Mouse (Mus musculus): Measurements from ENCODE around the gene Scarf2. TPM values are rescaled to one million over a fixed set of nuclear protein-coding genes. Genes with fewer than 3 reads are reported as not detected.

The Scarf2 gene
- polyA plus RNA-seq, 1 experiment from 2014 or later = 4.4 TPM

DNA sequence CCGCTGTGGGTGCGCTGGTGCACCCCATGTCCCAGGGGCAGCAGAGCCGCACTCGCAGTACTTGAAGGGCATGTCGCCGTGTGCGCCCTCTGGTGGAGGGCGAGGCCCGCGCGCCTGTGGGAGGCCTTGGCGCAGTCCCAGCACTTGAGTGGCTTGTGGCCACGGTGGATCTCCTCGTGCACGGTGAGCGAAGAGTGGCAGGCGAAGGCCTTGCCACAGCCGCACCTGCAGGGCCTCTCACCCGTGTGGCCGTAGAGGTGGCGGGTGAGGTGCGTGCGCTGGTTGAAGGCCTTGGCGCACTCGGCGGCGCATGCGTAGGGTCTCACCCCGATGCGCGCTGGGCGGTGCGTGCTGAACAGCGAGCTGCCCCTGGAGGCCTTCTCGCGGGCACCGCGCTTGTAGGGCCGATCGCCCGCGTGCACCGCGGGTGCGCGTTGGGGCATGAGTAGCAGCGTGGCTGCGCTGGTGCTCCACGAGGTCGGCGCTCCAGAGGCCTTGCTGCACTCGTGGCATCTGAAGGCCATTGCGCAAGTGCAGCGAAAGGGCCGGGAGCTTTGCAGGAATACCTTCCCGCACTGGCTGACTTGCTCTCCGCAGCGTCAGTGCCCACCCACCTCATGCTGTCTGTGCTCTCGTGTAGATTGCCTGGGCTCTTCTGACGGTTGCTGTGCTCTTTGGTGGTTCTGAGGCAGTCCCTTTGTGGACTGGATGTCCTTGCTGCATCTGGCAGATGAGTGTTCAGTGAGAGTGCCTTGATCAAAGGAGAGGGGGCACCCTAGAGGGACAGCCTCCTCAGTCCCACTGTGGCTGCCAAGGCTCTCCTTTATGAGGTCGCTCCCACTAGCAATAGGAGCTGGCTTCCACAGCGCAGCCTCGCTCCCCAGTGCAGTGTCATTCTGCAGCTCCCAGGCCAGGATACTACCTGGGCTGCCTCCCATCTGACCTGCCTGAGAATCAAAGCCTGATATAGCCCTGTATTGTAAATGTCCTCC, 18.6 kb downstream of the Scarf2 start:
- Histone ChIP-seq H3K36me3 (ENCODE audit: control insufficient read depth, insufficient read depth, low read length) (no peaks in the 10 kb centered on the region), H3K27me3 (replicated peaks; ENCODE audit: control insufficient read depth, insufficient read depth, low read length) (no peaks in the 10 kb centered on the region; the same call in none of the 2 replicates), H3K4me1 (ENCODE audit: control insufficient read depth, insufficient read depth, low read length) (peaks cover 11% of the 10 kb centered on the region), H3K4me3 (ENCODE audit: low read length) (peak overlapping the region; percentile 60), H3K9me3 (ENCODE audit: control insufficient read depth, low read length) (no peaks in the 10 kb centered on the region), H3K27ac (ENCODE audit: low read length) (0 out of 2 replicates have a peak overlapping the region, but pooled peaks have one; percentile 6), H3K4me2 (ENCODE audit: low read depth, low read length) (peak overlapping the region; percentile 96), H3K9ac (ENCODE audit: low read depth, low read length) (peak overlapping the region; percentile 75)
- peak; percentile 90 for ATAC-seq
- 3% methylated on average over 63 of the region's 63 CpGs for WGBS

DNA sequence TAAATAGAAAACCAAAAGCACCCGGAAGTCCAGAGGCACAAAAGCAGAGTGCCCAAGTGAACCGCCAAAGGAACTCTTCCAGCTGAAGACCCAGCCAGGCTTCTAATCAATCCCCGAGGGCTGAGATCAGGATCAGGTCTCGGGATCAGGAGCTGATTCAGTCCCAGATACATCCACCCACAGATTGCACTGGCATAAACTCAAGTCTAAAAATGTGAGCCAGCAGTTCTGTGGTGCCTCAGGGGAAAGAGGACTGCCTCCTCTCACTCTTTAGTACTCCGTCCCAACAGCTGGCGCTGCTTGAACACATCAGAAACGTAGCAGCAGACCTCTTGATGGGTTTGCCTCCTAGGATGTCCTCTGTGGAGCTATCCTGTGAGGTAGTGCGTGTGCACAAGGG, 19.4 kb downstream of the Scarf2 start:
- Histone ChIP-seq H3K4me1 (ENCODE audit: control insufficient read depth, insufficient read depth, low read length) (peaks cover 11% of the 10 kb centered on the region), H3K27ac (ENCODE audit: low read length) (no peak overlapping the region), H3K4me2 (ENCODE audit: low read depth, low read length) (no peak overlapping the region), H3K27me3 (replicated peaks; ENCODE audit: control insufficient read depth, insufficient read depth, low read length) (no peaks in the 10 kb centered on the region; the same call in none of the 2 replicates), H3K9ac (ENCODE audit: low read depth, low read length) (no peak overlapping the region), H3K9me3 (ENCODE audit: control insufficient read depth, low read length) (no peaks in the 10 kb centered on the region), H3K4me3 (ENCODE audit: low read length) (no peak overlapping the region), H3K36me3 (ENCODE audit: control insufficient read depth, insufficient read depth, low read length) (no peaks in the 10 kb centered on the region)
- 87% methylated on average over 8 of the region's 8 CpGs for WGBS
- ATAC-seq = no peak

GRCm38 (mm10) chr16:17826500-17826899, 29.4 kb downstream of the Scarf2 start:
- Histone ChIP-seq H3K4me3 (ENCODE audit: low read length) (no peak overlapping the region), H3K27me3 (replicated peaks; ENCODE audit: control insufficient read depth, insufficient read depth, low read length) (peaks cover 8% of the 10 kb centered on the region), H3K9me3 (ENCODE audit: control insufficient read depth, low read length) (no peaks in the 10 kb centered on the region), H3K36me3 (ENCODE audit: control insufficient read depth, insufficient read depth, low read length) (no peaks in the 10 kb centered on the region), H3K9ac (ENCODE audit: low read depth, low read length) (no peak overlapping the region), H3K27ac (ENCODE audit: low read length) (no peak overlapping the region), H3K4me2 (ENCODE audit: low read depth, low read length) (no peak overlapping the region), H3K4me1 (ENCODE audit: control insufficient read depth, insufficient read depth, low read length) (no peaks in the 10 kb centered on the region)
- 76% methylated on average over 2 of the region's 2 CpGs for WGBS
- no peak for ATAC-seq

DNA sequence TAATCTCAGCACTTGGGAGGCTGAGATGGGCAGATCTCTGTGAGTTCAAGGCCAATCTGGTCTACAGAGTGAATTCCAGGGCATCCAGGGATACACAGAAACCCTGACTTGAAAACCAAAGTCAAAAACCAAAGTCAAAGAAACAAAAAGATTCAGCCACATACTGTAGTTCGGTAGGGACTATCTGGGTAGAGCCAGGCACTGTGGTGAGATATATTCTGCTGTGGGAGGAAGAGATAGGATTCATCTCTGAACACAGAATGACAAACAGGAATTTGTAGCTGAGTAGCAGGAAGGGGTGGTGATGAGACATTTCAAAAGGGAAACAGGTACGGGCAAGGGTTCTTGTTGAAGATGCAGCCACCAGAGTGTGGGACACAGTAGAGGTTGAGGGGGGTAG, 31.1 kb downstream of the Scarf2 start:
- Histone ChIP-seq H3K9ac (ENCODE audit: low read depth, low read length) (no peak overlapping the region), H3K4me3 (ENCODE audit: low read length) (no peak overlapping the region), H3K4me1 (ENCODE audit: control insufficient read depth, insufficient read depth, low read length) (peaks cover 4% of the 10 kb centered on the region), H3K36me3 (ENCODE audit: control insufficient read depth, insufficient read depth, low read length) (no peaks in the 10 kb centered on the region), H3K27me3 (replicated peaks; ENCODE audit: control insufficient read depth, insufficient read depth, low read length) (peaks cover 25% of the 10 kb centered on the region), H3K4me2 (ENCODE audit: low read depth, low read length) (no peak overlapping the region), H3K9me3 (ENCODE audit: control insufficient read depth, low read length) (no peaks in the 10 kb centered on the region), H3K27ac (ENCODE audit: low read length) (no peak overlapping the region)
- ATAC-seq = no peak
- 84% methylated on average over 2 of the region's 2 CpGs for WGBS

DNA sequence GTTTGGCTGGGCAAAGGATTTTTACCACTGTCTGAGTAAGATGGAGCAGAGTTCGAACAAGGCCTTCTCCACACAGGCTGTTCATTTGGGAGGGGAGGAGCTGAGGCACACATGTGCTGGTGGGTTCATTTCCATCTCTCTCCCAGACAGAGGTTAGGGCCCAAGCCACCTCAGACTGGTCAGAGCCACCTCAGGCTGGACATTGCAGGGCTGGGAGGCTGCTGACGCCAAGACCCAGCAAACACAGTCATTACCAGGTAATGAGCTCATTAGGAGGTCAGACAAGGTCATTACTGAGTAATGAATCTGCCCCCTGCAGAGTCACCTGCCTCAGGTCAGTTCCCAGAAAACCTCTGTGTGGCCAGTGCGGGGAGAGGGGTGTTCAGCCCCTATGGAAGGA, 31.8 kb downstream of the Scarf2 start:
- Histone ChIP-seq H3K27me3 (replicated peaks; ENCODE audit: control insufficient read depth, insufficient read depth, low read length) (peaks cover 31% of the 10 kb centered on the region), H3K4me1 (ENCODE audit: control insufficient read depth, insufficient read depth, low read length) (peaks cover 7% of the 10 kb centered on the region), H3K27ac (ENCODE audit: low read length) (no peak overlapping the region), H3K9ac (ENCODE audit: low read depth, low read length) (no peak overlapping the region), H3K9me3 (ENCODE audit: control insufficient read depth, low read length) (no peaks in the 10 kb centered on the region), H3K36me3 (ENCODE audit: control insufficient read depth, insufficient read depth, low read length) (no peaks in the 10 kb centered on the region), H3K4me2 (ENCODE audit: low read depth, low read length) (no peak overlapping the region), H3K4me3 (ENCODE audit: low read length) (no peak overlapping the region)
- 76% methylated on average over 3 of the region's 3 CpGs for WGBS
- ATAC-seq = no peak

- Histone ChIP-seq H3K36me3 (ENCODE audit: control insufficient read depth, insufficient read depth, low read length) (no peaks in the 10 kb centered on the region), H3K27me3 (replicated peaks; ENCODE audit: control insufficient read depth, insufficient read depth, low read length) (peaks cover 49% of the 10 kb centered on the region), H3K9ac (ENCODE audit: low read depth, low read length) (no peak overlapping the region), H3K27ac (ENCODE audit: low read length) (no peak overlapping the region), H3K9me3 (ENCODE audit: control insufficient read depth, low read length) (no peaks in the 10 kb centered on the region), H3K4me2 (ENCODE audit: low read depth, low read length) (no peak overlapping the region), H3K4me3 (ENCODE audit: low read length) (no peak overlapping the region), H3K4me1 (ENCODE audit: control insufficient read depth, insufficient read depth, low read length) (peaks cover 10% of the 10 kb centered on the region)
- WGBS = 75% methylated on average over 10 of the region's 10 CpGs
- ATAC-seq = no peak
Measured at GRCm38 (mm10) chr16:17830385-17831178, 33.5 kb downstream of the Scarf2 start.

- H3K4me1 ChIP-seq (ENCODE audit: control insufficient read depth, insufficient read depth, low read length) = peaks cover 10% of the 10 kb centered on the region
- H3K4me2 ChIP-seq (ENCODE audit: low read depth, low read length) = no peak overlapping the region
- no peak overlapping the region for H3K27ac ChIP-seq (ENCODE audit: low read length)
- ATAC-seq = no peak
- no peaks in the 10 kb centered on the region for H3K9me3 ChIP-seq (ENCODE audit: control insufficient read depth, low read length)
- H3K4me3 ChIP-seq (ENCODE audit: low read length) = no peak overlapping the region
- 20% methylated on average over 11 of the region's 11 CpGs for WGBS
- peaks cover 56% of the 10 kb centered on the region for H3K27me3 ChIP-seq (replicated peaks; ENCODE audit: control insufficient read depth, insufficient read depth, low read length)
- H3K36me3 ChIP-seq (ENCODE audit: control insufficient read depth, insufficient read depth, low read length) = no peaks in the 10 kb centered on the region
- H3K9ac ChIP-seq (ENCODE audit: low read depth, low read length) = no peak overlapping the region
Measured at GRCm38 (mm10) chr16:17831781-17832180, 34.7 kb downstream of the Scarf2 start.

- Histone ChIP-seq H3K27me3 (replicated peaks; ENCODE audit: control insufficient read depth, insufficient read depth, low read length) (peaks cover 56% of the 10 kb centered on the region), H3K36me3 (ENCODE audit: control insufficient read depth, insufficient read depth, low read length) (no peaks in the 10 kb centered on the region)
Measured at GRCm38 (mm10) chr16:17832821-17833220, 35.7 kb downstream of the Scarf2 start, which contains the start of gene B830017H08Rik. Gene B830017H08Rik (plus strand): TSS chr16:17833121.

DNA sequence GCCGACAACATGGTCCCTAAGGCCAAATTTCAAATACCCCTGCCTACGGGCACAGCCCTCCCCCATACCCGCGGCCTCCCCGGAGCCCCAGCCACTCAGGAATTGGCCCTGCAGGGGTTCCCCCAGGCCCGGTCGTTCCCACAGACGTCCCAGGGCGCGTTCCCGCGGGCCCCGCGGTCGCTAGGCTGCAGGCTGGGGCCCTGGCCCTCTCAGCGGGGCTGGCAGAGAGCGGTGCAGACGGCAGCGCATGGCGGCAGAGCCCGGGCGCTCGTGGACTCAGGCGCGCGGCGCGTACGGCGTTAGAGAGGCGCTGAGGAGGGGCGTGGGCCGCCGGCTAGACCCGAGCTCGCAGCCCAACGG, 36.2 kb downstream of the Scarf2 start:
- H3K9ac ChIP-seq (ENCODE audit: low read depth, low read length) = peak overlapping the region; percentile 64
- peak; percentile 70 for ATAC-seq
- H3K9me3 ChIP-seq (ENCODE audit: control insufficient read depth, low read length) = no peaks in the 10 kb centered on the region
- no peaks in the 10 kb centered on the region for H3K36me3 ChIP-seq (ENCODE audit: control insufficient read depth, insufficient read depth, low read length)
- H3K4me3 ChIP-seq (ENCODE audit: low read length) = peak overlapping the region; percentile 61
- peaks cover 56% of the 10 kb centered on the region for H3K27me3 ChIP-seq (replicated peaks; ENCODE audit: control insufficient read depth, insufficient read depth, low read length)
- H3K4me2 ChIP-seq (ENCODE audit: low read depth, low read length) = peak overlapping the region; percentile 99
- H3K27ac ChIP-seq (ENCODE audit: low read length) = no peak overlapping the region
- peaks cover 10% of the 10 kb centered on the region for H3K4me1 ChIP-seq (ENCODE audit: control insufficient read depth, insufficient read depth, low read length)
- under 1% methylated on average over 37 of the region's 37 CpGs for WGBS

More at GRCm38 (mm10) chr16:17832821-17833220, 35.7 kb downstream of the Scarf2 start, which contains the start of gene B830017H08Rik:
- Histone ChIP-seq H3K4me3 (ENCODE audit: low read length) (peak within 1 kb of the TSS; percentile 61), H3K9ac (ENCODE audit: low read depth, low read length) (peak within 1 kb of the TSS; percentile 64), H3K4me2 (ENCODE audit: low read depth, low read length) (peak within 1 kb of the TSS; percentile 99), H3K4me1 (ENCODE audit: control insufficient read depth, insufficient read depth, low read length) (peaks cover 10% of the 10 kb centered on the region), H3K27ac (ENCODE audit: low read length) (no peak within 1 kb of the TSS), H3K9me3 (ENCODE audit: control insufficient read depth, low read length) (no peaks in the 10 kb centered on the region)
- WGBS = 30% methylated on average over 7 of the region's 7 CpGs
- ATAC-seq = no peak
